Mouse (Mus musculus): ENCODE measurements at regions not wholly inside any gene's neighbourhood (a gene's known extent, or its start where the extent isn't known, plus 50 kb on each side); places are given as distances from the start of the nearest gene placed in this dataset.

DNA sequence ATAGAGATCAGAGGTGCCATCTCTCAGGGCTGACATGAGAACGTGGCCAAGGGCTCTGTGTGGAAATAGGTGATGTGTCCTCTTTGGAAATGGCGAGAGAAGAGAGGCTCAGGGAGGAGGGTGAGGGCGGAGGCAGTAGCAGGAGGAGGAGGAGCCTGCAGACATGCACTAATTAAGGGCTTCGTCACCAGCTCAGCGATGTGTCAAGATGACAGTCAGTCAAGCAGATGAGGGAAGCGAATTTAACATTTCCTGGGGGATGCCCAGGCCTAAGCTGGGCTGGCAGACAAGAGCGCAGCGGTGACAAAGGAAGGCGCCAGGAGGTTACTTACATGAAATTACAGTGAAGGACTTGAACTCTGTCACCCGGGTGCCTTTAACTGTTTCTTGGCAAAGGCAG, 455.1 kb upstream of the Tbx3 start:
- no peak for DNase-seq (ENCODE audit: low read depth, low spot score)

DNA sequence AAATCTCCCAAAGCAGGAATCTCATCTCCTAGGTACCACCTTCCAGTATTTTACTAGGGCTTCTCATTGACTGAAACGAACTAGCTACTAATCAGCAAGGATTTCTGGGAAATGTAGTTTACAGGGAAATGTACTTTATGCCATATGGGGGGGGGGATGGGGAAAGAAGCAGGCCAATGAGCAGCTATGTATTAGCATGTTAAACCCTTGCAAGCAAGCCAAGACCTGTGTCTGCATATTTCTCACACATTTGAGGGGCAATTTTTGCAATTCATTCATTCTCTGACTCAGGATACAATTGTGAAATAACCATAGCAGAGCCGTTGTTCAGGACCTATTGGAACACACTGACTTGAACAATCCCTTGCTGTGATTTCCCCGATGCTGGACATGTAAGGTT, 454.3 kb upstream of the Tbx3 start:
- DNase-seq (ENCODE audit: low read depth, low spot score), result no peak

DNA sequence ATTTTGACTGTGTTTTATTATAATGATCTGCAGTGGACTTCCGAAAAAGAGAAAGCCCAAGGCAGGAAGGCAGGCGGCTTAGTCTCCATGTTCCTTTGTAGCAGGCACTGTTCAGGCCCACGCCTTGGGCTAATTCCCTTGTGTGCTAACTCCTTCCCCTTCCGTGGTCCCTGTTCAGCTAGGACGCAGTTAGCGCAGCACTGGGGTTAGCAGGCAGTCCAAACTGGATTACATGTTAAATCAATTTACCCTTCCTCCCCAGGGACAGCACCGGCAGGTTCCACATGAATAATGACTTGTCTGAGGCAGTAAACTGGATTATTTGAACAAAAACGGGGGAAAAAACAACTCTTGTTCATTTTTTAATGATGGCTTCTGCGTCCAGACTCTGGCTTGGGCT, 453.4 kb upstream of the Tbx3 start:
- no peak for DNase-seq (ENCODE audit: low read depth, low spot score)

DNA sequence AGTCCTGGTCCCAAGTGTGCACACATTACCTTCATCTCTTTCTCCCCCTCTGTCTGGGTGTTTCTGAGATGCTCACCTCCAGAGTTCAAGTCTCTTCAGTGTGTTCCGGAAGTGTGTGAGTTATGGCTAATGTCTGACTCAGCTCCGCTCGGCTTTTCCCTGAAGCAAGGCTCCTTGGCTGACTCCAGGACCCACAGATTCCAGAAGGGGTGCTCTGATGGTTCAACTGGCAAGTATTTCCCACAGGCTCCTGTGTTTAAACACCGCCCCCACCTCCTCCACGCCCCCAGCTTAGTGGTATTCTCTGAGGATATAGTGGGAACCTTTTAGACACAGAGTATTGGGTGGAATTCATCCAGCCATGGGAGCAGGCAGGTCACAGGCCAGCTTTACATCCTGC, 441.8 kb upstream of the Tbx3 start:
- DNase-seq (ENCODE audit: low read depth, low spot score), result no peak

DNA sequence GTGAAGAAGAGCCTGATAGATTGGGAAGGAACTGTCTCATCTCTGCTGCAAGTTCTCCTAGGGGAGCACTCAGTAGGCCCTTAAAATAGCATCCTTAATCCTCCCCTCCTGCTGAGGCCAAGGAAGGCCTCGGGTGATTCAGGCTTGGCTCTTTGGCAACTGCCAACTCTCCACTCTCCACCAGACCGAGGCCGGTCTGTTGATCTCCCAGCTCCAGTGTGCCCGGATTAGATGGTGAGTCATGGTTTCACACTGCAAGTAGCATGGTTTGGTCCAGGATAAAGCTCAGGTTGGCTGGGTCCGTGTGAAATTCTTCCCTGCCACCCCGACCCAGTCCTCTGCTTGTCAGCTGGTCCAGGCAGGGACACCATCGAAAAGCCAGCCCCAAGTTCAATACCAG, 437.5 kb upstream of the Tbx3 start:
- no peak for DNase-seq (ENCODE audit: low read depth, low spot score)

DNA sequence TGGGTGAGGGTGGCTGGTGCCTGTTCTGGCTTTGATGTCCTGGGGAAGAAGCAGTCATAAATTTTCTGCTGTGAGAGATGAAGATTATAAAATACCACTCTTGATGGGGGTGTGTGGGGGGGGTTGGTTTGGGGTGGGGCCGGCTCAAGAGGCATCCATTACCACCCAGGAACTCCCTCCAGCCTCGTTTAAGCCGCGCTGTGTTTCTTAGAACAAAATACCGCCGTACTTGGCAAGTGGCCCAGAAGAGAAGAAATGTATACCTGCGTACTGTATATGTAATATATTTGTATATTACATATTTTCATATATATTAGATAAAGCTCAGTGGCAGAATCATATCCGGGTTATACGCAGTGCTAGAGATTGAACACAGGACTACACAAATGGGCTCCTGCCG, 434.6 kb upstream of the Tbx3 start:
- no peak for DNase-seq (ENCODE audit: low read depth, low spot score)

DNA sequence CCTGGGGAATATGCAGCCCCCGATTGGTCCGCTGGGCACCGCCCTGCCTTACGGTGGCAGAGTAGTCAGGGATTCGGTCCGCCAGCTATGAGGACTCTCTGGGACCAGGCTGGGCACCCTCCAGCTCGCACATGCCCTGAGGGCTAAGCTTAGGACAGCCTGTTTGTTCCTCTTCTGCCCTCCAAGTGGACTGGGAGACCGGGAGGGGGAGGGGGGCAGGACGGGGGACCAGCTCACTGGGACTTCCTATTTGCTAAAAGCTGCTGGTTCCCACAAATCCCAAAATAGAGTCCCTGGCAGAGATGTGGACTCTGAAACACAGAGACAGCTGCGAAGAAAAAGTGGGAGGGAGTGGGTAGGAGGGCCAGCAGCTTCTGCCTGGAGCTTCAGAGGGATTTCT, 423.6 kb upstream of the Tbx3 start:
- DNase-seq (ENCODE audit: low read depth, low spot score), result no peak

DNA sequence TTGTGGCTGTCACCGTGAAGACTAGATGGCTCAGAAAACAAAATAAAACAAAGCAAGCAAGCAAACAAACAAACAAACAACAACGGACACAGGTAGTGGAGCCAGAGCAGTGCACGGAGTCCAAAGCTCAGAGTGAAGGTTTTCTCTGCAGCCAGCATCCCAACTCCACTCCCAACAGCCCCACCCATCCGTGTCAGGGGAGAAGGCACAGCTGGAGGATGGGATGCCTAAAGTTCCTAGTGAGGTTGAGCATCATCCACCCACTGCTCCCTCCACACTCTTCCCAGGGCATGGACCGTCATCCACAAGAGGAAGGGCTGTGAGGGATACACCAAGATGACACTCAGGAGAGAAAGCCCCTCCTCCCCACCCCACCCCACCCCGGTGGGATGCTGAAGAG, 421.8 kb upstream of the Tbx3 start:
- no peak for DNase-seq (ENCODE audit: low read depth, low spot score)

DNA sequence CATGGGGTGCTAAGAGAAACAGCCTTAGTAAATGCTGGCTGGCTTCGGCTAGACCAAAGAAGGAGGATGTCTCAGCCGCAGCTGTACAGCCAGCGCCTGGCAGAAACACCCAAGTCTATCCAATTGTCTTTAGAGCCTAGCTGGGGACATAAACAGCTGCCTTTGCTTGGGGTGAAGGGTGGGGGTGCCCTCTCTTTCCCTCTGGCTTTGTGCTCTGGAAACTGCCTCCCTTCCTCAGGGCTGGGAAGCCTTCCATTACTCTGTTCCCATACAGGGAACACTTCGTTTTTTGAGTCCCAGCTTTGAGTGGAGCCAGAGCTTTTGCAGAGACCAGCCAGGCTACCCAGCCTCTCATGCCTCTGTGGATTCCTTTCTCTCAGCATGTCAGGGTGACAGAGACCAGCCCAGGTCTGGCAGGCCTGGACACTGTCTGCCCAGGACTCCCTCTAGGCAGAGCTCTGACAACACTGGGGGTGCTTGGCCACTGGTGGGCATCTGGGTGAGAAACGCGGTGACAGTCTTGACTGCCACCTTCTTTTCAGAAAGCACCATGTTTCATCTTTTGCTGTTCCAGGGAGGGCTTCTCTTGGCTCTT, 421.2 kb upstream of the Tbx3 start:
- no peak for DNase-seq (ENCODE audit: low read depth, low spot score)

DNA sequence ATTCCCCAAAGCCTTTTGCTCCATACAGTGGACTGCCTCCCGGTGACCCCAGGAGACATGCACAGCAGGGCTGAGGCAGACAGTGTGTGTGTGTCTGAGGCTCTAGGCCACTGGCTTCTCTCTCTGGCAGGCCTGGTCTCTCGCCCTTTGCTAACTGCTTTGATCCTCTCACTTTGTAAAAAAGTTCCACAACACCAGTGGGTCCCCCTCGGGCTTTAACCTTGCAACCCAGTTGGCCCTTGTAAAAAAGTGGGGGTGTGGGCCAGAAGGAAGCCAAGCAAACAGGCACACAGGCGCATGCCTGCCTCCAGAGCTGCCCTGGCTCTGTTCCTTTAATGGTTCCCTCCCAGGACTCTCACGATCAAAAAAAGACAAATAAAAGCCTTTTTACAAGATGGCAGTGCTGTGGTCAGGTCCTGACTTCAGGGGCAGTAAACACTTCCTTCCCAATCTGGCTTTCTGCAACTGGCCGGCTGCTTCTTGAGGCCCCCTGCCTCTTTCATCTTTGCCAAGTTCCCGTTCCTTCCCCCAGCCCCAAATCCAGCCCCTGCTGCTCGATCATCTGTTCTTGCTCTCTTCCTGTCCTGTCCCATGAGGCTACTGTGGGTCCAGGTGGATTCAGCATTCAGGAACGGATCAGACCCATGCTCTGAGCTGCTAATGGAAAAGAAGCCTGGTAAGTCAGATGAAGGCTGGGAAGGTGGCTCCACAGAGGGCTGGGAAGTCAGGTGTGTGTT, 419.0 kb upstream of the Tbx3 start:
- no peak for DNase-seq (ENCODE audit: low read depth, low spot score)

DNA sequence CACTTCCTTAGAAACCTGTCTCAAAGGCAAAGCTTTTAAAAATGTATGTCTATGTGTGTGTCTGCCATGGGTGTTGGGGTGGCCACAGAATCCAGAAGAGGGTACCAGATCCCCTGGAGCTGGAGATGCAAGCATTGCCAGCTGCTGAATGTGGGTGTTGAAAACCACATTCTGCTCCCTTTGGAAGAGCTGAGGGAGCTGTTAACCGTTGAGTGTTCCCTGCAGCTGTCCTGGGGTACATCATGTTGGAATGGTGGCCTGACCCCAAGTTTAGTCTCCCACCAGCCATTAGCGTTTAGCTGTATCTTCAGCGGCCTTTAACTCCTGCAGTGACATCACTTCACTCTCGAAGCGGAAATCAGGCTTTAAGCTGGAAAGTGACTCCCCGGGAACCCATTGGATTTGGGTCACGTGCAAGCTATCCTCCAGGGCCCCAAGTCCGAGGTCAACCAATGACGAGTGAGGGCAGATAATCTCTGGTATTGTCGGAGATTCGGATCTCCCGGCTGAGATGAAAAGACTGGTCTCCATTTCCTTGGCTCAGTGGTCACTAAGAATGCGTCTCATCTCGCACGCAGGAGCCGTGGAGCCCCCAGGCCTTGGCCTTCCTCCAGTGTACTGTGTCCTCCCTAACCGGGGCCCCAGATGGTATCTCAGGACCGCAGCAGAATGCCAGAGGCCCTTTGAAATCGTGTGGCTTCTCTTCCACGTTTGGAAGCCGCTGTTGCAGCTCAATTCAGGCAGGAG, 412.9 kb upstream of the Tbx3 start:
- no peak for DNase-seq (ENCODE audit: low read depth, low spot score)

DNA sequence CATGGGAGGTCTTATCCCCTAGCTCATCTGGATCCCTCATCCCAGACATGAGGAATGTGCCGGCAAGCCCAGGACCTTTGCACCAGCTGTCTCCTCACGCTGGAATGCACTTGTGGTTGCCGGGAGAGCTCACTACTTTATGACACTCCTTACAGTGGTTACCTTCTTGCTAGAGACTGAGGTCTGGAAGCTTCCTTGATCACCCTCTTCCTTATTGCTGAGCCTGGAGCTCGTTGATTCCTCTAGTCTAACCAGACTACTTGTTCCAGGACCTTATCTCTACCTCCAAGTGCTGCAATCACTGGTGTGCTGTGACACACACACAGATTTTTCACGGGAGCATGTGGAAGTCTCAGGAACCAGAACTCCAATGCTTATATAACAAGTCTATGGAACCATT, 411.6 kb upstream of the Tbx3 start:
- no peak for DNase-seq (ENCODE audit: low read depth, low spot score)

DNA sequence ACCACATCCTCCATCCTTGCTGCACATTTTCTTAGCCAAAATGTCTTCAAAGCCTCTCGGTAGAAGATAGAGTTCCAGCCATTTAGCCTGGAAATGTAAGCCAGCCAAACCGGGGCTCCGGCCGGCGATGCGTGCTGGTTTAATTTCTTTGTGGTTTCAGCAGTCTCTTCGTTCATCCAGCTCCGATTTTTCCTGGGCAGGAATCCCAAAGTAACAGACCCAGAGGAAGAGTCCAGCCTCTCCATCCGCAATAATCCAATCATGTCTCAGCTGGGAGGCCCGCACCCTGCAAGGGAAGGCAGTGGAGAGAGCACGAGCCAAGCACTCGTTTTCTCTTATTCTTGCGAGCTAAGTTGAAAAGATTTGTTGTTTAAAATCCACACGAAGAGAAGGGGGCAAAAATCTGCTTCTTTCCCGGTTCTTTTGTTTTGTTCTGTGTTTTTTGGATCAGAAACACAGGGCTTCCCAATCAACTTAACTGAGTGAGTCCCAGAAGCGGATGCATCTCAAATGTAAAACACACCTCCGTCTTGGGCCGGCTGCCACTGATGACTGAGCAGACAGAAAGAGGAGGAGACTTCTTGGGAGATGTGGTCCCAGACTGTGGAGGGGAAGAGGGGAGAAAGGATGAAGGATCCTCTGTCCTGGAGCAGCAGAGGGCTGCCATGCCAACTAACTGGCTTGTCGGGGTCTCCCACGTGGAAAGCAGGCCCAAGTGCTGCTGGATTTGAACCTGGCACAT, 405.1 kb upstream of the Tbx3 start:
- DNase-seq (ENCODE audit: low read depth, low spot score), result no peak

DNA sequence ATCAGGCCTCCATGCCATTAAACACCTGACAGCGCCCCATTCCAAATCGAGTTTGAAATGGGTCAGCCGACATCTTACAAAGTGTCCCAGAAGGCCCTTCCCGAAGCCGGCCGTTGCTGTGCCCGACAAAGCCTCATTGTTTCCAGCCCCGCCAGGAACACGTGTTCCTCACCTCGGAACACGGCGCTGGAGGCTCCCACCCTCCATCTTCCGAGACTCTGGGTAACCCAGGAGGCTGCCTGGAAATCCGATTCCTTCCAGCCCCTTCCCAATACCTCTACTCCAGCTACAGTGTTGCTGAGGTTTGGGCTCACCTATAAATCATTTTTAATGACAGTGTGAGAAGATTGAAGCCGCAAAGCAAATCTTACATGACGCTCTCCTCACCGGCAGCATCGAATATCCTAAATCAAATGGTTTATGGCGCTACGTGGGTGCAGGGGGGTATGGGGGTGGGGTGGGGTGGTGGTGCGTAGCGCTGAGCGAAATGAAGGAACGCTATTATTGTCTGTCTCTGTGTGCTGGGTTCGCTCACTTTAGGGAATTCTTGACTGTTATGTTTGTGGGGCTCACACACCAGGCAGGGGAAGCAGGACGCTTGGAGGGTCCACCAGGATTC, 399.1 kb upstream of the Tbx3 start:
- DNase-seq (ENCODE audit: low read depth, low spot score), result no peak

DNA sequence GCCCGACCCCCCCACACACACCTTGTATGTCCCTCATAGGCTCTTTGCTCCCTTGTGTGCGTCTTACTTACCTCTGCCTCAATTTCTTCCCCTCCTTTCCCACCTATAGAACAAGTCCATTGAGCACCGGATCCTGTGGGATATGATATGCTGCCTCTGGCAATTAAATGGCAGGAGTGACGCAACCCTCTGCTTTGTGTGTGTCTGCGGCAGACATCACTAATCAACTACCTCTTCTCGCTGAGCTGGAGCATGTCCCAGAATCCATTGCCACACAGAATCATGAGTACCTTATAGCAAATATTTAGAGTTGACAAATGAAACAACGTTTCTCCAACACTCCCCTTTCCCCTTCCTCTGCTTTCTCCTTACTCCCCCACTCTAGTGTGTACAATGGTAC, 397.3 kb upstream of the Tbx3 start:
- no peak for DNase-seq (ENCODE audit: low read depth, low spot score)

DNA sequence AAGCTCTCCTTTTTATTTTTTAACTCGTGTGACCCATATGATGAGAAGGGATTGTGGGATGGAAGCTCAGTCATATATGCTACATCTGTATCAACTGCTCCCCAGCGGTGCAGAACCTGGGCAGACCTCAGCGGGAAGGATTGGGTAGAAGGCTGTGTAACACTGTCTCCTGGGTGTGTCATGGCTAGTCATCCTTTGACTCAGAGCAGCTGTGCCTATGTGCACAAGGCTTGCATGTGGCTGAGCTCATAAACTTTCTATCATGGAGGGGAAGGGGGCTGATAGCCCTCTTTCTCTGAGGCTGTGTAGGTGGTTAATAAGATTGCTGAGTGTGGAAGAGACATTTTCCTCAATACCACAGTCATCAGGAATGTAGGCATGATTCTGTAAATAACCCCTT, 396.9 kb upstream of the Tbx3 start:
- no peak for DNase-seq (ENCODE audit: low read depth, low spot score)

DNA sequence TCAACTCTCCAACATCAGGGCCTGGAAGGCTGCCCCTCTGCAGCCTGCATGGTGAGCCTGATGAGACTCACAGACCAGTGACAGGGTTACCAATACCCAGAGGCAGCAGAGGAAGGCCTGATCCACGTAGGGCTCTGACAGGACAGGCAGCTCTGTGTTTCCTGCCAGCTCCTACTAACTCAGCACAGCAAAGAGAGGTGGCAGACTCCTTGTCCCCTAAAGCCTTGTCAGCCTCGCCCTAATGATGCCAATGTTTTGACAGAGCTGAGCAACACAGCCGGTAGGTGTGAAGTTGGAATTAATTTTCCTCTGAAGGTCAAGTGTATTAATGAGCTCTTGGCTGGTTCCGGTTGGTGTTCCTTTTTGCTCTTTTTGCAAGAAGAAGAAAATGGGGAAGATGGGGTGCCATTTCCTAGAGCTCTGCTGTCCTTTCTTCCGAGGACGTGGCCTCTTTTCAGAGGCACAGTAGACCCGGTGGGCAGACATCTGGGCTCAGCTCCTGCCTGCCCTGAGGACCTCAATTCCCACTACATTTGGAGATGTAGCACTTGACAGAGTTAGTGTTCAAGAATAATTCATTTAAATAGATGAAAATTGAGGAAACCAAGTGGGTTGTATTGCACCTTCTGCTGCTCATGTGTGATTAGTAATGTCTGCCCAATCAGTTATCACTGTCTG, 395.5 kb upstream of the Tbx3 start:
- DNase-seq (ENCODE audit: low read depth, low spot score), result no peak

DNA sequence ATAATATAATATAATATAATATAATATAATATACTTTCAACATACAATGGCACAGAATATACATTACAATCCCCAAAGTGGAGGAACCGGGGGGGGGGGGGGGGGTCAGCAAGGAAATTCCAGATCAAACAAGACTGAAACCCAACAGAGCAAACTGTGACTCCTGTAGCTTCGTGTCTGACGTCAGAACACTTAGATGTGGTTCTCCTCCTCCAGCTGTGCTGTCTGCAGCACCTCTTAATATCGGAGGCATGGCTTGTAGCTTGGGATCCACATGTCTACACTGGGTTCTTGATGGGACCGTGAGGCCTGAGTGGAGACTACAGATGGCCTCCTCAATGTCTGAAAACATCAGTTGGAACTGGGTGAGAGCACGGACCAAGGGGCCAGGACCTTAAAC, 390.3 kb upstream of the Tbx3 start:
- no peak for DNase-seq (ENCODE audit: low read depth, low spot score)

DNA sequence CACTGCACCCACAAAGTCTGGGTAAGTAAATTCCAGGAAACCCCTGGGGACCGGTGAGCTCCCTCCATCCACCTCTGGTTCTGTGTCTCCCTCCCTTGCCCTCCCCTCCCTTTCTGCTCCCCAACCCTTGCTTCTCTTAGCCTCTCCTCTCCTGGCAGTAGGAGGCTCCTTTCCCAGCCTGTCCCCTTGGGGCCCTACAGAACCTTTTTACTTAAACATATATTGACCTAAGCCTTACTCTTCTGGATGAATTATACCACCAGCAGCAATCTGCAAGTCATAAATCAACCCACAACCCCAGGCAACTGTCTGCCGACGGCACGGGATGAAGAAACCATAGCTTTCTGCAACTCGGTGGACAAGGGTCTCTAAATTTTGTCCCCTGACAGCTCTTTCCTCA, 380.7 kb upstream of the Tbx3 start:
- DNase-seq (ENCODE audit: low read depth, low spot score), result no peak

DNA sequence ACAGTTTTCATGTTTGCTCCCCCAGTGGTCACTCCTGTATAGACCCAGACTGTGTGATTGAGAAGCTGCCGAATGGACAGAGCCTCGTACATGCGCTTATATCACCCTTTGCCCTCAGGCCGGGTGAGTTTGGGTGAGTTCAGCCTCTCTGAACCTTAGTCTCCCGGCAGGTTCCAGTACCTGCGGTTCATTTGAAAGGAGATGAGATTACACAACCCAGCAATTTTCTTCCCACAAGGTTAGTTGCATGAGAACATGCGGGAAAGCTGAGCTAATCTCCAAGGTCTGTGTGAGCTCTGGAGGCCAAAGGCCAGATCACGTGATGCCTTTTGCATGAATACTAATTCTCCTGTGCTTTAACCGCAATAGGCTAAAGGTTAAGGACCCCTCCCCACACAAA, 378.1 kb upstream of the Tbx3 start:
- DNase-seq (ENCODE audit: low read depth, low spot score), result no peak

DNA sequence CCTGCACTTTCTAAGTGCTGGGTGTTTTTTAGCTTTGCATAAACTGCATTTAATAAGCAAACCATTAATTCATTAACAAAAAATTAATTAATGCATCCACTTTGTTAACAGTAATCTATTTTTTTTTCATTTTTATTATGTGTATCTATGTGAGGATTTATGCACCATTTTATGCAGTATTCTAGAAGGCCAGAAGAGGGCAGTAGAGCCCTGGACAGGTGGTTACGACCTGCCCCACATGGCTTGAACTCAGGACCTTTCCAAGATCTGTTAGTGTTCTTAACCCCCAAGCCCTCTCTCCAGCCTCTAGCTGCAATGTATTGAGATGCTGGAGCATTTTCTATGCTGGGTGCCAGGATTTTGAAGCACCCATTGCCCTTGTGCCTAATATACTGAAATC, 377.6 kb upstream of the Tbx3 start:
- DNase-seq (ENCODE audit: low read depth, low spot score), result no peak

Measured in WW6 (cell line).